Mouse (Mus musculus): ENCODE results near the gene Gm765. TPM values are rescaled to one million over a fixed set of nuclear protein-coding genes. Genes with fewer than 3 reads are reported as not detected.
A peak's percentile ranks its signal among the peaks of the same experiment; 100 is the strongest.

Gm765 gene
- total RNA-seq, 2 experiments from 2014 or later = 8.4 to 16.2 TPM

DNA sequence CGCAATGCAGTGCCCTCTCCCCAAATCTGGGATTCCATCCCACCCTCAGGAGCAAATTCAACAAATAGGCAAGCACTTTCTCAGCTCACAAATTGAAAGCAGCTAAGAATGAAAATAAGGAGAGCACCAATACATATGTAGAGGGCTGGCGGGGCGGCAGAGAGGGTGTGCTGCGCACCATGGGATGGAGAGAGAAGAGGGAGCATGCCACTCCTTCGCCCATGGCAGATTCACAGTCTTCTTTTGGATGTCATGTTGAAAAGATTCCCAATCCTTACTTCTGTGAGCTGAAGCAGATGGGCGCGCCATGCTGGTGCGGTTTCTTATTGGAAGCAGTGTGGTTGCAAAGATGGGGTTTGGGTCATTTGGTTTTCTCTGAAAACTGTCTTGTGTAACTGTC, 118.6 kb downstream of the Gm765 start:
- no peak for DNase-seq (ENCODE audit: low spot score in 2 of 2)

DNA sequence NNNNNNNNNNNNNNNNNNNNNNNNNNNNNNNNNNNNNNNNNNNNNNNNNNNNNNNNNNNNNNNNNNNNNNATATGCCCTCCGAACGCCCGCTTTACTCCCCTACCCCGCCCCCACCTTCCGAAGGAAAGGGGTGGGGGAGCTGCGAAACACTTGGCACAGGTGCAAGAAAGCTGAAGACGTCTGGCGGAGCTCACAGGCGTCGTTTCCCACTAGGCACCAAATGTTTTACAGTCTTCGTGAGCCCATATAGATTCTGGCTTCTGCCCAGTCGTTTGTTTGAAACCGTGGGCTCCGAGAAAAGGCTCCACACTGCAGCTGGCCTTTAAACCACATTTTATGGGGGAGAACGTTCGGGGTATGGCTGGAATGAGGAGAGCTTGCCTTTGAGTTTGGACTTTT, 120.6 kb downstream of the Gm765 start:
- peak in 1 of 2 experiments; percentile 45 for DNase-seq (ENCODE audit: low spot score in 2 of 2)

DNA sequence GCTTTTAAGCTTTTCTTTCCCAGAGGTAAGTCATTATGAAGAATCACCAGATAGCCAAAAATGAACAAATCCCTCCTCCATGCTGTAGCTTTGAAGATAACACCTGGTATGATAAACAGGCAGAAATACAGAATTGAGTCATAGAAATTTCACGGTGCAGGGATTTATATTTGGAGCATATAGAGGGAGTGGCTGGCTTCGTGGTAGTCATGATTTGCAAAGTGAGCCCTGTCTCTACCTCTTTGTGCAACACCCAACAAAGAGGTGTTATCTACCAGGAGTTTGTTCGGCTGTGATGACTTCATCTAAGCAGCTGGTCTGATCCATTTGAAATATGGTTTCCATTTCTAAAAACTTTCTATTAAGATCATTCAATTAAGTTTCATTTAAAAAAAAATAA, 130.3 kb downstream of the Gm765 start:
- no peak for DNase-seq (ENCODE audit: low spot score in 2 of 2)

DNA sequence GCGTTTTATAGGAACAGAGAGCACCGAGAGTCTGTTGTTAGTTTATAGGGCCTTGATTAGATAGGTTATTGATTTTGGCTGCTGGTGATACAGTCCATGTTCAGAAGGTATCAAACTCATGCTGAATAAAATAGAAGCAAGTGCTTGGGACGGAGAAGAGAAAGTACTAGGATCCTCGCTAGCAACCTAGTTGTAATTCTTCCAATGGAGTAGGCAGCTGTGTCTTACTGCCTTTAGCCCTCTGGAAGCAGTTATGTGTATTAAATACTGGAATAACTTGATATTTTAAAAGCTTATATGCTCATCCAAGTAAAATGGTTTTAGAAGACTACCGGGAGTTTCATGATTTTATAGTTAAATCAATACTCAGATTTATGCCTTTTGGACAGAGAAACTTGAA, 132.3 kb downstream of the Gm765 start:
- DNase-seq (ENCODE audit: low spot score in 2 of 2) = no peak

DNA sequence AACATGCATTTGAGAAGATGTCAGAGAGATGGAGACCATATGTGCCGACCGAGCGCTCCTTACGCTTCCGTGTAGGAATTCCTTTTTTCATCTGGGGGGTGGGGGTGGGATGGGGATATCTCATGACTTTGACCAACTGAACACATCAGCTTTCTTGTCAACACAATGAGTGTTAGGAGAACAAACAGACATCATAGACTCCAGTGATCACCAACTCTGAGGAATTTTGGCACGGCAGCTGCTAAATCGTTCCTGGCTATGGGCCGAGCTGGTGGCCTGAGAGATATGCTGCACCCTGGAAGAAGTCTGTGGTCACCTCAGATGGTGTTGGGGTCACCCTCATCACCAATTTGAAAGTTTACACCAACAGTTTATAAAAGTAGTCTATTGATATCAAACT, 134.5 kb downstream of the Gm765 start:
- DNase-seq (ENCODE audit: low spot score in 2 of 2) = no peak

DNA sequence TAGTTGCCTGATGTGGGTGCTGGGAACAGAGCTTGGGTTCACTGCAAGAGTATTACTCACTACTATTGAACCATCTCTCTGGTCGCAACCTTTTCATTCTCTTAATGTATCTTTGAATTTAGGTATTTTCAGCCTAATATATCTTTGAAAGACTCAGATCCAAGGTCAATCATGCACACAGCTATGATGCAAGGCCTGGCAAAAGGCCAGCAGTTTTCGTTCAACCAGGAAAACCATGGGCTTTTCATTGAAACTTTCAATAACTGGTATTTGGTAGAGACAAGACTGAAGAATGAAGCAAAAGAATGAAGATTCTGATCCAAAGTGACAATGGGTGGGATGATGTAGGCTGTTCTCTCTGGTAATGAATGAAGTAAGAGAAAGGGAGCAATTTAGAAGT, 143.8 kb downstream of the Gm765 start:
- no peak for DNase-seq (ENCODE audit: low spot score in 2 of 2)

DNA sequence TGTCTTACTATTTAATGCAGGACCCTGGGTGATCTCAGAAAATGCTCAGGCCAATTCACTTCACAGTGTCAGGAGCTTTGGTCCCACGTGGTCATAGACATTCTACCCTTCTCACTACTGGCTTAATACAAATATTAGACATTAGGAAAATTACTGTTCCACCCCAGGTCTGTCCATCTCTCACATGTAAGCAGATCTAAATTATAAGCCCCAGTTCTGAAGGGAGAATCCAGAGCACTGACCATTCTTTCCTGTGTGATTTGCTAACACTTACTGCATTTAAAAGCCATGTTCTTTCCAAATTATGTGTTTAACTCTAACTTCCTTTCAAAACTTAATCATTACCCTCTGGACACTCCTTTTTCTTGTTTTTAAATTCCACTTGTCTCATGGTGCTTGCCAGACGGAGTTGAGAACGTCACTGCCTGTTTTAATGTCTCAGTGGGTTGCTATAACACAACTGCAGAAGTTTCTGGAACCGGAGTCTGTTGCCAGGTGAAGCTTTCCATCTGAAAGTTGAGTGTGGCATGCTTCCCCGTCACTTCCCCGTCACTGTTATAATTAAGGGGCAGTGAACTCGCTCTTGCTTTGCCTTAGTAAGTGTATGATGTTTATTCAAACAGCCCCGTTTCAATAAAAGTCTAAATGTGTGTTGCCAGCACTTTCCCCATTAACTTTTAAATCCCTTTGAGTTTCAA, 151.7 kb downstream of the Gm765 start:
- no peak for DNase-seq (ENCODE audit: low spot score in 2 of 2)

All from left cerebral cortex, adult 18-20 months (tissue).